Mouse (Mus musculus) lung, adult 2 months (tissue): ENCODE data around the gene Ptpn18.

ENCODE experiments used
- CTCF ChIP-seq: fragments of 200-500 bp; IDR thresholded peaks from 2 replicates; pipeline ENCODE4 v1.5.1; 2011; ENCODE audit warnings: mild to moderate bottlenecking, low read length, control low read depth; ENCODE audit not compliant: insufficient read depth
- POLR2A ChIP-seq: fragments of 200-500 bp; IDR thresholded peaks from 2 replicates; pipeline ENCODE4 v1.6.1; 2011; ENCODE audit warnings: low read depth, mild to moderate bottlenecking, control low read depth, low read length, borderline replicate concordance; ENCODE audit errors: extremely low read depth

GRCm38 (mm10) chr1:34487383-34487782 lies 27.8 kb downstream of the Ptpn18 start:
- no peak for TF ChIP-seq CTCF
- TF ChIP-seq POLR2A = no peak
